Mouse (Mus musculus) central nervous system, embryonic 18 days (tissue): Measurements from ENCODE around the gene Avl9. TPM values are rescaled to one million over a fixed set of nuclear protein-coding genes. Genes with fewer than 3 reads are reported as not detected.

Source experiments
- polyA plus RNA-seq: library from polyadenylated mRNA; depleted of rRNA; stranded (reverse); fragments of >200 nt; gene quantifications from 2 replicates; pipeline ENCODE4 v1.2.3, GENCODE M21; 2012; rRNA removed

Avl9 gene
- polyA plus RNA-seq: 27.0 and 28.4 TPM in 2 replicates

GRCm38 (mm10) chr6:56714574-56715269 lies at the start of gene Avl9:
Gene Avl9 (plus strand): TSS chr6:56714899.

GRCm38 (mm10) chr6:56703931-56704900 lies 10.5 kb upstream of the Avl9 start, which contains the start of gene Lsm5:
Gene Lsm5 (minus strand): TSS chr6:56704710.

DNA sequence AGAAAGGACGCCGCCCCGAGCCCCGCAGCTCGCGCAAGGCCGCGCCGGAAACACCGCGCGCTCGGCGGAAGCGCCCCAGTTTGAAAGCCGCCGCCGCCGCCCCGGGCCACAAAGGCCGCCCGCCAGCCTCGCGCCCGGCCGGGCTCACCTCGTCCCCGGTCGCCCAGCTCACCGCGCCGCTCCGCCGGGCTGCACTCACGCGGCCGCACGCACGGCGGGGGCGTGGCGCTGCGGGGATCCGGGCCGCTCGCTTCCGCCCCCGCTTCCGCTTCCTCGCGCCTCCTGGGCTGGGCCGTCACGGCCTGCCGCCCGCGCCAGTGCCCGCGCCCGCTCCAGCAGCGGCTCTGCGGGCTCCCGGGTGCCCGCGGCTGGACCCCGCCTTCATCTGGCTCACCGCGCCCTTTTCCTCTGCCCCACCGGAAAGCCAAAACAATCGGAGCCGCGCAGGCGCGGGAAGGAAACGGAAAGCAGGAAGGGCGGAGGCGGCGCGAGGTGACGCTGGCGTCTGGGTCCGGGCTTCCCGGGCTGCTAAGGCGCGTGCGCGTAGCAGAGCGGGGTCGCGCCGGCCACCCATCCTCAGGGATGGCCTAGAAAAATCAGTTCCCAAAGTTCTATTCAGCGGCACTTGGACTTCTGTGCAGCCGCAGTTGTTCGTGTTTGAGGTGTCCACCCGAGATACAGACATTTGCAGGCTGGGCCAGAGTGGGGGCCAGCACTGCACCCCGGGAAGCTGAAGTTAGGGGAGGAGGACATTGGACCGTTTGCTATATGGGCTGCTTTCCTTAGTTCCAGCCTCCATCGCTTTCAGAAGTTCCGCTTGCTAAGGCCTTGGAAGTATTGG lies 82.8 kb downstream of the Avl9 start, which contains the start of gene Kbtbd2:
Gene Kbtbd2 (minus strand): TSS at position 503 of the 841 bp plus-strand sequence.

Other genes with a start within 250 kb of the Avl9 start
- gene Pde1c, start 145.8 kb upstream of the Avl9 start, polyA plus RNA-seq: 8.0 and 11.8 TPM in 2 replicates
- 80.3 and 86.1 TPM in 2 replicates for gene Lsm5, start 10.2 kb upstream of the Avl9 start, polyA plus RNA-seq
- 31.6 and 32.6 TPM in 2 replicates for gene Kbtbd2, start 82.9 kb downstream of the Avl9 start, polyA plus RNA-seq
- 25.1 and 32.6 TPM in 2 replicates for gene Fkbp9, start 117.2 kb downstream of the Avl9 start, polyA plus RNA-seq
- gene Nt5c3, start 209.0 kb downstream of the Avl9 start, polyA plus RNA-seq: 75.9 and 85.6 TPM in 2 replicates
- gene Vmn1r4, start 209.1 kb downstream of the Avl9 start, polyA plus RNA-seq: 0.41 and 0.51 TPM in 2 replicates